Comparison of ENCODE assay signal across 8 mouse cellular contexts in genomic region chr9:101249626-101250025, GRCm38 (mm10). TPM values are rescaled to one million over a fixed set of nuclear protein-coding genes. Genes with fewer than 3 reads are reported as not detected.
DNase-seq lines count a peak whose midpoint lies in the region; ATAC-seq and TF ChIP-seq lines count a peak whose summit lies in the region.

No protein-coding gene starts in this region.

- ATAC-seq in heart, embryonic 14.5 days (ENCODE audit: insufficient number of reproducible peaks, insufficient read depth, low FRiP score, low read depth) = no peak
- ATAC-seq in forebrain, embryonic 16.5 days = no peak
- ATAC-seq in midbrain, embryonic 15.5 days (replicated peaks) = no peak
- ATAC-seq in megakaryocyte-erythroid progenitor cell, adult 5-6 weeks (replicated peaks; ENCODE audit: low FRiP score, low TSS enrichment, poor library complexity, severe bottlenecking) = no peak

- TF ChIP-seq EP300 in heart, adult 2 months (IDR thresholded peaks at IDR 0.05; ENCODE audit: insufficient read depth, low read depth, low read length) = no peak

- H3K36me3 ChIP-seq in heart, embryonic 14.5 days (ENCODE audit: control insufficient read depth, insufficient read depth, low read length) = no peaks in the 10 kb centered on the region
- H3K36me3 ChIP-seq in heart, adult 2 months (ENCODE audit: control insufficient read depth, insufficient read depth, low read length) = peaks cover 7% of the 10 kb centered on the region
- H3K36me3 ChIP-seq in forebrain, embryonic 16.5 days (ENCODE audit: control insufficient read depth, insufficient read depth) = no peaks in the 10 kb centered on the region
- H3K36me3 ChIP-seq in midbrain, embryonic 15.5 days (replicated peaks) = no peaks in the 10 kb centered on the region

- H3K4me3 ChIP-seq in heart, embryonic 14.5 days (ENCODE audit: control insufficient read depth in 1 of 2, insufficient read depth in 1 of 2, low read depth in 1 of 2, low read length in 2 of 2) = no peak overlapping the region
- H3K4me3 ChIP-seq in heart, adult 2 months = no peak overlapping the region
- H3K4me3 ChIP-seq in forebrain, embryonic 16.5 days (replicated peaks; ENCODE audit: low read length) = peak overlapping the region; percentile 93
- peak overlapping the region; percentile 80 for H3K4me3 ChIP-seq in midbrain, embryonic 15.5 days

- no peaks in the 10 kb centered on the region for H3K27me3 ChIP-seq in heart, embryonic 14.5 days (ENCODE audit: control insufficient read depth, insufficient read depth, low read length)
- H3K27me3 ChIP-seq in heart, adult 2 months (ENCODE audit: control insufficient read depth, insufficient read depth, low read length) = no peaks in the 10 kb centered on the region
- H3K27me3 ChIP-seq in forebrain, embryonic 16.5 days (replicated peaks; ENCODE audit: control insufficient read depth, insufficient read depth, low read length) = no peaks in the 10 kb centered on the region
- no peaks in the 10 kb centered on the region for H3K27me3 ChIP-seq in midbrain, embryonic 15.5 days (replicated peaks)

- peak overlapping the region; percentile 92; the same call in 1 of the 2 replicates for H3K9ac ChIP-seq in heart, embryonic 14.5 days (ENCODE audit: low read length)
- no peak overlapping the region for H3K9ac ChIP-seq in heart, adult 2 months (ENCODE audit: low read depth, low read length)
- no peak overlapping the region for H3K9ac ChIP-seq in forebrain, embryonic 16.5 days (replicated peaks; ENCODE audit: low read depth, low read length)
- H3K9ac ChIP-seq in midbrain, embryonic 15.5 days = no peak overlapping the region

- H3K27ac ChIP-seq in heart, embryonic 14.5 days (replicated peaks in 1 of 2; ENCODE audit: control insufficient read depth in 1 of 2, insufficient read depth in 1 of 2, low read depth in 2 of 2, low read length in 2 of 2) = no peak overlapping the region
- no peak overlapping the region for H3K27ac ChIP-seq in heart, adult 2 months
- H3K27ac ChIP-seq in forebrain, embryonic 16.5 days (ENCODE audit: low read length) = peak overlapping the region; percentile 7; the same call in 1 of the 2 replicates
- H3K27ac ChIP-seq in midbrain, embryonic 15.5 days = peak overlapping the region; percentile 91; the same call in 1 of the 2 replicates

- H3K4me1 ChIP-seq in heart, embryonic 14.5 days (ENCODE audit: control insufficient read depth in 2 of 2, insufficient read depth in 2 of 2, low read length in 2 of 2) = peaks cover 2 to 16% of the 10 kb centered on the region in 2 experiments
- peaks cover 3% of the 10 kb centered on the region for H3K4me1 ChIP-seq in heart, adult 2 months (ENCODE audit: control insufficient read depth, insufficient read depth, low read length)
- H3K4me1 ChIP-seq in forebrain, embryonic 16.5 days (replicated peaks; ENCODE audit: control insufficient read depth, insufficient read depth, low read length) = peaks cover 18% of the 10 kb centered on the region
- H3K4me1 ChIP-seq in midbrain, embryonic 15.5 days = peaks cover 24% of the 10 kb centered on the region

- TF ChIP-seq CTCF in heart, adult 2 months (IDR thresholded peaks at IDR 0.05) = no peak

- no peaks in the 10 kb centered on the region for H3K9me3 ChIP-seq in heart, embryonic 14.5 days (ENCODE audit: control insufficient read depth, low read length)
- no peaks in the 10 kb centered on the region for H3K9me3 ChIP-seq in forebrain, embryonic 16.5 days (ENCODE audit: control insufficient read depth, low read length)
- no peaks in the 10 kb centered on the region for H3K9me3 ChIP-seq in midbrain, embryonic 15.5 days

- no peak for DNase-seq in heart, adult 2 months
- DNase-seq in CD4-positive helper T cell, adult 2 months (ENCODE audit: low read depth, low spot score) = peak; percentile 69
- no peak for DNase-seq in adrenal gland, postnatal 36 days
- no peak for DNase-seq in ovary, postnatal 36 days (ENCODE audit: low spot score)

- TF ChIP-seq POLR2A in heart, adult 2 months (IDR thresholded peaks at IDR 0.05; ENCODE audit: insufficient read depth, low read depth, low read length) = no peak

- WGBS in heart, embryonic 14.5 days = 54% methylated on average over 4 of the region's 4 CpGs
- WGBS in heart, adult 2 months = 79% methylated on average over 4 of the region's 4 CpGs
- 68% methylated on average over 4 of the region's 4 CpGs for WGBS in forebrain, embryonic 16.5 days
- WGBS in midbrain, embryonic 15.5 days = 61% methylated on average over 4 of the region's 4 CpGs

- peak overlapping the region; percentile 83 for H3K4me2 ChIP-seq in heart, embryonic 14.5 days (ENCODE audit: low read length)
- peak overlapping the region; percentile 74 for H3K4me2 ChIP-seq in forebrain, embryonic 16.5 days (ENCODE audit: low read length)
- peak overlapping the region; percentile 54 for H3K4me2 ChIP-seq in midbrain, embryonic 15.5 days

- H3K79me2 ChIP-seq in heart, adult 2 months (replicated peaks; ENCODE audit: control insufficient read depth, insufficient read depth, low read length) = 0 out of 2 replicates have a peak, but pooled peaks cover 3% of the 10 kb centered on the region

- intact Hi-C loops in heart, adult 2 months (cut with DNase I) = loop anchor here (2.0 to 5.0 kb wide), 3 partner anchors 51 to 172 kb away; no protein-coding TSS in a partner anchor

RNA-seq across cellular contexts. Expression of gene Ppp2r3a, which starts 2.0 kb away (rescaled TPM):
- polyA plus RNA-seq in heart, embryonic 14.5 days (2014; fragmentation: Nextera tagmentation; extraction: Ambion mirVana) = 107 and 109 TPM in 2 replicates
- total RNA-seq in heart, adult 2 months (2021) = 100 to 1,000 TPM; 179 to 215 TPM
- polyA plus RNA-seq in heart, adult 2 months (2012; rRNA removed) = 51.7 and 114 TPM in 2 replicates
- polyA plus RNA-seq in forebrain, embryonic 16.5 days (2015; fragmentation: Nextera tagmentation; extraction: Ambion mirVana) = 25.2 and 27.2 TPM in 2 replicates
- 24.8 and 26.0 TPM in 2 replicates for polyA plus RNA-seq in midbrain, embryonic 15.5 days (2015; fragmentation: Nextera tagmentation; extraction: Ambion mirVana)
- total RNA-seq in adrenal gland, postnatal 36 days (2021) = 10 to 100 TPM; 22.2 to 27.7 TPM
- total RNA-seq in megakaryocyte-erythroid progenitor cell, adult 5-6 weeks (2014; fragmentation: Nextera tagmentation) = 6.4 and 11.3 TPM in 2 replicates
- 5.4 and 12.5 TPM in 2 replicates for total RNA-seq in megakaryocyte-erythroid progenitor cell, adult 5-6 weeks (2017)

Comparison
In these comparisons a context has a peak if more than half of its experiments do, and no peak if none do; other contexts are left out.
1. H3K27ac ChIP-seq: peak in forebrain, embryonic 16.5 days (single experiment) and midbrain, embryonic 15.5 days (single experiment); none in heart, embryonic 14.5 days (0 of 2) and heart, adult 2 months (single experiment).
2. H3K4me3 ChIP-seq: peak in forebrain, embryonic 16.5 days (single experiment) and midbrain, embryonic 15.5 days (single experiment); none in heart, embryonic 14.5 days (0 of 2) and heart, adult 2 months (single experiment).
3. Peak in every context shown above with its lines, with median percentiles within 50 percentile points of each other: H3K4me2 ChIP-seq.